Mouse (Mus musculus) heart, adult 2 months (tissue): ENCODE measurements around the gene Stmn1. TPM values are rescaled to one million over a fixed set of nuclear protein-coding genes. Genes with fewer than 3 reads are reported as not detected.

Experiments
- DNase-seq, 2 experiments: peaks; one replicate each; pipeline ENCODE4 v3.0.0; 2021
- H3K27ac ChIP-seq: fragments of 200-600 bp; 2 replicates; pipeline ENCODE4 v1.8.1; 2022
- H3K27me3 ChIP-seq: fragments of 200-500 bp; 2 replicates; pipeline ENCODE4 v1.6.1; 2012; ENCODE audit warnings: mild to moderate bottlenecking, low read length, inconsistent platforms, mixed read lengths; ENCODE audit not compliant: control insufficient read depth, insufficient read depth
- H3K36me3 ChIP-seq: fragments of 200-500 bp; 2 replicates; pipeline ENCODE4 v1.6.1; 2012; ENCODE audit warnings: low read length, inconsistent platforms; ENCODE audit not compliant: control insufficient read depth, insufficient read depth
- H3K4me1 ChIP-seq: fragments of 200-500 bp; 2 replicates; pipeline ENCODE4 v1.6.1; 2011; ENCODE audit warnings: low read length; ENCODE audit not compliant: control insufficient read depth, insufficient read depth
- H3K4me3 ChIP-seq: fragments of 200-600 bp; 2 replicates; pipeline ENCODE4 v1.8.1; 2022
- H3K79me2 ChIP-seq: fragments of 200-500 bp; replicated peaks from 2 replicates; pipeline ENCODE4 v1.6.1; 2012; ENCODE audit warnings: mild to moderate bottlenecking, inconsistent platforms, low read length, moderate library complexity, mixed read lengths; ENCODE audit not compliant: control insufficient read depth, insufficient read depth
- H3K9ac ChIP-seq: fragments of 200-500 bp; 2 replicates; pipeline ENCODE4 v1.6.1; 2012; ENCODE audit warnings: low read depth, mild to moderate bottlenecking, control low read depth, inconsistent platforms, low read length, mixed read lengths
- CTCF ChIP-seq: fragments of 200-600 bp; IDR thresholded peaks from 2 replicates; pipeline ENCODE4 v1.8.1; 2022; ENCODE audit warnings: antibody characterized with exemption, mild to moderate bottlenecking, moderate library complexity
- EP300 ChIP-seq: fragments of 200-500 bp; IDR thresholded peaks from 2 replicates; pipeline ENCODE4 v1.6.1; 2011; ENCODE audit warnings: low read depth, low read length, control low read depth; ENCODE audit not compliant: insufficient read depth
- POLR2A ChIP-seq: fragments of 200-500 bp; IDR thresholded peaks from 2 replicates; pipeline ENCODE4 v1.6.1; 2011; ENCODE audit warnings: mild to moderate bottlenecking, low read depth, low read length, control low read depth; ENCODE audit not compliant: insufficient read depth
- whole genome bisulfite sequencing: fragments of 180-500 bp; shearing (Covaris S2); methylation state at CpG from one replicate; pipeline ENCODE4 v1.1.7; 2018; 5-methylcytosine and 5-hydroxymethylcytosine counted together
- intact Hi-C: fragments of 180-260 bp; cut with DNase I; formaldehyde crosslinking; loops from one replicate; pipeline ENCODE4 v1.15.1; 2025
- polyA plus RNA-seq: library from polyadenylated mRNA; depleted of rRNA; stranded (reverse); fragments of >200 nt; gene quantifications from 2 replicates; pipeline ENCODE4 v1.2.3, GENCODE M21; 2012
- total RNA-seq, 2 experiments: library from RNA; stranded (reverse); gene quantifications; 2 replicates each; pipeline ENCODE4 v1.2.3; 2021

Stmn1 gene
- total and polyA plus RNA-seq, 3 experiments = 10.9 to 23.0 (median 20.1) TPM

- H3K79me2 ChIP-seq = no peaks in the 10 kb centered on the region
- WGBS = 56% methylated on average over 34 of the region's 34 CpGs
These were observed 14.3 kb upstream of the Stmn1 start for GRCm38 (mm10) chr4:134453619-134454400.

GRCm38 (mm10) chr4:134455310-134455709 lies 12.8 kb upstream of the Stmn1 start:
- DNase-seq = no peak
- Histone ChIP-seq H3K36me3 (no peaks in the 10 kb centered on the region), H3K9ac (no peak overlapping the region), H3K4me3 (no peak overlapping the region), H3K4me1 (no peaks in the 10 kb centered on the region), H3K79me2 (no peaks in the 10 kb centered on the region), H3K27ac (no peak overlapping the region), H3K27me3 (no peaks in the 10 kb centered on the region)
- intact Hi-C loops = no loop called here
- WGBS = 38% methylated on average over 6 of the region's 6 CpGs
- no peak for TF ChIP-seq CTCF
- no peak for TF ChIP-seq EP300
- no peak for TF ChIP-seq POLR2A

More at GRCm38 (mm10) chr4:134453619-134454400, 14.3 kb upstream of the Stmn1 start:
- Histone ChIP-seq H3K4me3 (no peak overlapping the region), H3K27ac (no peak overlapping the region), H3K27me3 (no peaks in the 10 kb centered on the region), H3K4me1 (no peaks in the 10 kb centered on the region), H3K9ac (no peak overlapping the region), H3K36me3 (no peaks in the 10 kb centered on the region)
- TF ChIP-seq POLR2A (no peak), CTCF (no peak), EP300 (no peak)
- DNase-seq = no peak
- intact Hi-C loops = no loop called here

GRCm38 (mm10) chr4:134457130-134457825 lies 10.8 kb upstream of the Stmn1 start:
- H3K27ac ChIP-seq = no peak overlapping the region
- intact Hi-C loops = no loop called here
- H3K79me2 ChIP-seq = no peaks in the 10 kb centered on the region
- H3K27me3 ChIP-seq = no peaks in the 10 kb centered on the region
- no peaks in the 10 kb centered on the region for H3K4me1 ChIP-seq
- no peaks in the 10 kb centered on the region for H3K36me3 ChIP-seq
- H3K9ac ChIP-seq = no peak overlapping the region
- no peak for DNase-seq
- 45% methylated on average over 7 of the region's 7 CpGs for WGBS
- H3K4me3 ChIP-seq = no peak overlapping the region
- no peak for TF ChIP-seq CTCF
- no peak for TF ChIP-seq EP300
- TF ChIP-seq POLR2A = no peak

- Histone ChIP-seq H3K4me3 (no peak overlapping the region), H3K9ac (no peak overlapping the region), H3K27me3 (no peaks in the 10 kb centered on the region), H3K36me3 (no peaks in the 10 kb centered on the region), H3K79me2 (no peaks in the 10 kb centered on the region), H3K4me1 (no peaks in the 10 kb centered on the region), H3K27ac (no peak overlapping the region)
- WGBS = 79% methylated on average over 5 of the region's 5 CpGs
- intact Hi-C loops = no loop called here
- DNase-seq = no peak
- TF ChIP-seq POLR2A = no peak
- TF ChIP-seq EP300 = no peak
- TF ChIP-seq CTCF = no peak
These were observed 9.3 kb upstream of the Stmn1 start for GRCm38 (mm10) chr4:134458856-134459255.

- no peak overlapping the region for H3K4me3 ChIP-seq
- H3K79me2 ChIP-seq = no peaks in the 10 kb centered on the region
- DNase-seq = no peak
- no peak overlapping the region for H3K9ac ChIP-seq
- TF ChIP-seq CTCF (no peak), EP300 (no peak), POLR2A (no peak)
- WGBS = 34% methylated on average over 10 of the region's 10 CpGs
- intact Hi-C loops = no loop called here
- H3K4me1 ChIP-seq = no peaks in the 10 kb centered on the region
- H3K27ac ChIP-seq = no peak overlapping the region
- no peaks in the 10 kb centered on the region for H3K36me3 ChIP-seq
- no peaks in the 10 kb centered on the region for H3K27me3 ChIP-seq
These were observed 7.8 kb upstream of the Stmn1 start for GRCm38 (mm10) chr4:134460277-134460676.

- Histone ChIP-seq H3K36me3 (no peaks in the 10 kb centered on the region), H3K9ac (no peak overlapping the region), H3K4me1 (no peaks in the 10 kb centered on the region), H3K27ac (no peak overlapping the region), H3K27me3 (no peaks in the 10 kb centered on the region), H3K4me3 (no peak overlapping the region), H3K79me2 (no peaks in the 10 kb centered on the region)
- WGBS = 63% methylated on average over 5 of the region's 5 CpGs
- DNase-seq = no peak
- TF ChIP-seq POLR2A (no peak), CTCF (no peak), EP300 (no peak)
- intact Hi-C loops = no loop called here
These were observed 6.9 kb upstream of the Stmn1 start for GRCm38 (mm10) chr4:134461252-134461651.
